Mouse (Mus musculus): ENCODE measurements around the gene Txndc17.
"Not testable (repeated sequence)": the region's sequence is repeated elsewhere in the genome, so short reads cannot be mapped to it uniquely, and the experiment has no call there.

The Txndc17 gene

DNA sequence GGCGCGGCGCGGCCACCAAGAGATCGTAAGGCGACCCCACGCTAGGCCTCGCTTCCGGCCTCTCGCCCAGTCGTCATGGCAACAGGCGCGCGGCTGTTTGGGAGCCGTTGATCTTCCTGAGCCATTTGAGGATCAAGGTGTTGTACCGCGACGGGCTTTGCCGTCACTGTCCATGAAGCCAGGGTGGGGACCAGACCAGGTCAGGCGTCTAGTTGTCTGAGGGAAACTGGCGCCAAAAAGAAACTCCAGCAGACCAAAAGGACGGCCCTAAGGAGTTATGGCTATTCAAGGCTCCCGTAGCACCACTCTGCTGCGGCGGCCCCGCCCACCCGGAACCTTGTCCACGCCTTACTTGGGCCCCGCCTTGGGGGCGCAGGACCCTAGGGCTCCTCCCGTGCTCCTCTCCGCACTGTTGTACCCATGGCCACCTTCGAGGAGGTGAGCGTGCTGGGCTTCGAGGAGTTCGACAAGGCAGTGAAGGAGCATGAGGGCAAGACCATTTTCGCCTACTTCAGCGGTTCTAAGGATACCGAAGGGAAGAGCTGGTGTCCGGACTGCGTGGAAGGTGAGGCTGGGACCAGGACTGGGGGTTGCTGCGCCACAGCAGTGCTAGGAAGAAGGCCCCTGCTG lies at the start of gene Txndc17, which contains the start of gene 4933427D14Rik:
Gene Txndc17 (plus strand): TSS at position 344 of the 630 bp plus-strand sequence.
Gene 4933427D14Rik (minus strand): TSS at position 256 of the 630 bp plus-strand sequence.
- DNase-seq (ENCODE audit: low read depth): peak; percentile 84

DNA sequence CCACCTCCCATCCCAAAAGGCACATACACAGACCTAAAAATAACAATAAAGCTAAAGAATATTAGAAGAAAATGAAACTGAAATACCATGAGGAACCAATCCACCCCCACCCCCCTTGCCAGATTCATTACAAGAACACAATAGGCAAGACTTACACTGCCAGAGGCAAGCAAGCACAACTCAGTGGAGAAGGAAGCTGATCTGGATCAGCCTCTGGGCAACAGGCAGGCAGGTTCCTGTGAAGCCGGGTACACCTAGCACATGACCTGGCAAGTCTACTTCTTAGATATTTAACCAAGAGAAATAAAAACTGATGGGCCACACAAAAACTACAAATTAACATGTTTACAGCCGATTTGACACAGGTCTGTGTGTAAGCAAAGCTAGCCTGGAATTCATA lies 44.1 kb upstream of the Txndc17 start:
- no peak for DNase-seq (ENCODE audit: low read depth)

- DNase-seq (ENCODE audit: low read depth): no peak
Observed at GRCm38 (mm10) chr11:72169871-72170270, 37.5 kb upstream of the Txndc17 start.

GRCm38 (mm10) chr11:72171906-72172305 lies 35.4 kb upstream of the Txndc17 start:
- not testable (repeated sequence) for DNase-seq (ENCODE audit: low read depth)

GRCm38 (mm10) chr11:72173506-72173905 lies 33.8 kb upstream of the Txndc17 start:
- no peak for DNase-seq (ENCODE audit: low read depth)

DNA sequence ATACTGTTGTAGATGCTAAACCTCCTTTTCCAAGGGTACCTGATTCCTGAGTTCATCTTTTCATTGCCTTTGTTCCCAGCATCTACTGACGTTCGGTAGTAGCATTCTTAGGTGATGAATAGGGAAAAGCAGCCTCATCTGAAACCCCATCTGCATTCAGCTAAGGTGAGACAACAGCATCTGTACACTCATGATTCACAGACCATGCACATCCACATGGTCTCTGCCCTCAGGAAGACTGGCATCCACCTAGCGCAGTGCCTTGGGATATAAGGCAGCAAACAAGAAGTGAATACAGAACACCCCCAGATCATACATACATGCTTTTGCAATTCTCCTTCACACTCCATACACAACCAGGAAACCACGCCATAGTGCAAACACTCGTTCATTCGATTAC lies 32.6 kb upstream of the Txndc17 start:
- no peak for DNase-seq (ENCODE audit: low read depth)

DNA sequence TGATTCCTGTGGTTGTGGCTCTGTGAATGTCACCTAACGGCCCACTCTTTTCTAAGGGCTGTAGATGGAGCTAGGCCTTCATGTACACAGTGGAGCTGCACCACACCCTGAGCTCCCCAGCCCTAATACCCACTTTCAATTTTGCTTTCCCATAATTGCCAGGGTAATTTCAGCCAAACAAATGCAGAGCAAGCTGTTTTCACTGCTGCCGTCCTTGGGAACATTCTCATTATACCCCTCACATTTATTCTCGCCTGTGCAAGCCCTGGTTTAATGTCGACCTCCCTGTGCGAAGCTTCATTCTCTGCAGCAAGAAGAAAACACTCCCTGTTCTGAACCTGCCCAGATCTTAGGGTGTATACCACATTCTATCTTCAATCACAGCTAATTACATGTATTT lies 31.4 kb upstream of the Txndc17 start:
- DNase-seq (ENCODE audit: low read depth): no peak

GRCm38 (mm10) chr11:72176553-72176952 lies 30.8 kb upstream of the Txndc17 start:
- no peak for DNase-seq (ENCODE audit: low read depth)

- DNase-seq (ENCODE audit: low read depth): no peak
Observed at GRCm38 (mm10) chr11:72180556-72180955, 26.8 kb upstream of the Txndc17 start.

DNA sequence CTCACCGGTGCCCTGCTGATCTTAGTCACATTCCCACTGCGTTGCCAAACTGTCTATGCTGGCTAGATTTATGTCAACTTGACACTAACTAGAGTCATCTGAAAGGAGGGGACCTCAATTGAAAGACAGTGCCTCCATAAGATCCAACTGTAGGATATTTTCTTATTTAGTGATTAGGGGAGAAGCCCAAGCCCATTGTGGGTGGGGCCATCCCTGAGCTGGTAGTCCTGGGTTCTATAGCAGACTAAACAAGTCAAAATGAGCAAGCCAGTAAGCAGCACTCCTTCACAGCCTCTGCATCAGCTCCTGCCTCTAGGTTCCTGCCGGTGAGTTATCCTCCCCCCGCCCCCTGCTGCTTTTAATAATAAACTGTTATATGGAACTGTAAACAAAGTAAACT lies 26.2 kb upstream of the Txndc17 start:
- no peak for DNase-seq (ENCODE audit: low read depth)

DNA sequence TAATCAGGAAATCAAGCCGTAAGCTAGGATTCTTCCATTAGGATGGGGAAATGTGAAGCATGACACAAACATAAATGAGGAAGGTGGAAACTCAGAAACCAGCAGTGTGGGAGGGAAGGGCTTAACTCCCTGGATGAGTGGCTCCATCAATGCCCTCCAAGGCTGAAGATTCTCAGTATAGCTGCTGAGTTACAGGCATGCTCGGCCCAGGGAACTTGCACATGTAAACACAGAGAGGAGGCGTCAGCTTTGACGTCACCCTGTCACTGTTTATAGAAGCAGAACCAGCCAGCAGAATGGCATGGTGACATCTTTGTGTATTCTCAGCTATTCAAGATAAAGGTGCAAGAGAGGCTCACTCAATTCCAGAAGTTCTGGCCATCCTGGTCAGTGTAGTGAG lies 23.1 kb upstream of the Txndc17 start:
- DNase-seq (ENCODE audit: low read depth): no peak

DNA sequence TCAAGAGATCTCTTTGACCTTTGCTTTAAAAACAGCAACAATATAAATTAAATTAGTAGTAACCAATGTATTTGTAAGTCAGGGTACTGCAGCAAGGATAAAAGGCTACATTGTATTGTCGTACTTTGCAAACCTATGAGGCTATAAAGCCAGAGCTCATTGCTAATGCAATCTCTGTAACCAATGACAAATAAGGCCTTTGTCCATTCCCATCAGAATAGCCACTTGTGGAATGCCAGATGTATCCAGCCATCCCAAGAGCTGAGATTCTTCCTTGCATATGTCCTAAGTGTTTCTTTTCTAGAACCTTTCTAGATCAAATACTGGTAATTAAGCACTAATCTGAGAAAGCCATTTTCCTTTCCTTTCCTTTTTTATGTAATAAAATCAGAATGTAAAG lies 16.5 kb upstream of the Txndc17 start:
- no peak for DNase-seq (ENCODE audit: low read depth)

DNA sequence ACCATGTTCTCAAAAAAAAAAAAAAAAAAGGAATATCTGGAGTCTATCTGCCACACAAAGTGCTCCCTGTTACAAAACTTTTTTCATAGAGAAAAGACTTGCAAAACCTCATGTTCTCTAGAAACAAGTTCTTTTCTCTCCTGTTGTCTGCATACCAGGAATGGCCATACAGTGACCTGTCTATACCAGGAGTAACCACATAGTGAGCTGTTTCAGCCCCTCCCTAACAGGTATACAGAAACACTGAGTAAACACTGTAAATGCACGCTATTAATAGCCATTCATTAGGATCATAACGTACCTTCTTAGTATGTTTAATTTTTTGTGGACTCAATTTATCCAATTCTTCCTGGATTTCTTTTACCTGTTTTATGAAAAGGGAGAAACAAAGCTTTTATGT lies 13.1 kb upstream of the Txndc17 start:
- no peak for DNase-seq (ENCODE audit: low read depth)

- peak; percentile 39 for DNase-seq (ENCODE audit: low read depth)
Observed at GRCm38 (mm10) chr11:72196506-72196905, 10.8 kb upstream of the Txndc17 start.

GRCm38 (mm10) chr11:72203440-72203839 lies 3.9 kb upstream of the Txndc17 start:
- DNase-seq (ENCODE audit: low read depth): no peak

GRCm38 (mm10) chr11:72205256-72205655 lies 2.1 kb upstream of the Txndc17 start:
- DNase-seq (ENCODE audit: low read depth): no peak

DNA sequence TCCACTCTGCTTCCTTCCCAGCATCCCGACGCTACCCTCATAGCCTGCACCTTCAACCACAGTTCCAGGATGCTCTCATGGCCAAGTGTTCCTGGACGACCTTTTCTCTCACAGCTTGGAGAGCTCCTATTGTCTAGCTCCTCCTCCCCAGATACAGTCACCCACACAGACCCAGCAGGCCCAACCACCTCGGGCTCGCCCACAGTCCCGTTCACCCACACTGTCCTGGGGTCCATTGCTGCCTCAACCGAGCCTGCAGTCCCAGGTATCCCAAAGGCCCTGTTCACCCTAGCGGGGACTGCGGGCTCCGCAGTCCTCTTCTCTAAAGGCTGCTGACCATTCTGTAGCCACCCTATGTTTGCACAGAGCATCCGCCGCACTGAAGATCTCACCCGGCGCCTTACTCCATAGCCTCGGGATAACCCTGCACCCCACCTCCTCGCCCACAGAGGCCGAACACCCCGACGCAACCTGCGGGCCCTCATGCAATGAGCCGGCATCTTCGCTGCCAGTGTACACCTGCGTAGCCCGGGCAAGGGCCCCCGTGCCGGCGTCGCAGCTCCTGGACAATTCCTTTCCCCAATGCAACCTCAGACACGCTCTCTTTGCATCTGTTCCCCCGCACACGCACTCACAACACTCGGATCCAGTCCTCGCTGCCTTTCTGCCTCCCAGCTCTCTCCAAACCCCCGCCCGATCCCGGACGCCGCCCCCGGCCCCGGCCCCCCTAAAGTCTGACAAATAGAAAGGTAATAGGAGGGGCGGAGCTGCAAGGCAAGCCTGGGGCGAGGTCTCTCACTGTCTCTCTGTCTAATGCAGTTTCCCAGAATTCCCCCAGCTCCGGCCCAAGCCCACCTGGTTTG lies 775 bp upstream of the Txndc17 start, which contains the start of gene Gm43951:
Gene Gm43951 (minus strand): TSS at position 500 of the 863 bp plus-strand sequence.
- DNase-seq (ENCODE audit: low read depth): peak; percentile 19

GRCm38 (mm10) chr11:72207834-72208377 lies 559 bp downstream of the Txndc17 start:
- DNase-seq (ENCODE audit: low read depth): peak; percentile 17

DNA sequence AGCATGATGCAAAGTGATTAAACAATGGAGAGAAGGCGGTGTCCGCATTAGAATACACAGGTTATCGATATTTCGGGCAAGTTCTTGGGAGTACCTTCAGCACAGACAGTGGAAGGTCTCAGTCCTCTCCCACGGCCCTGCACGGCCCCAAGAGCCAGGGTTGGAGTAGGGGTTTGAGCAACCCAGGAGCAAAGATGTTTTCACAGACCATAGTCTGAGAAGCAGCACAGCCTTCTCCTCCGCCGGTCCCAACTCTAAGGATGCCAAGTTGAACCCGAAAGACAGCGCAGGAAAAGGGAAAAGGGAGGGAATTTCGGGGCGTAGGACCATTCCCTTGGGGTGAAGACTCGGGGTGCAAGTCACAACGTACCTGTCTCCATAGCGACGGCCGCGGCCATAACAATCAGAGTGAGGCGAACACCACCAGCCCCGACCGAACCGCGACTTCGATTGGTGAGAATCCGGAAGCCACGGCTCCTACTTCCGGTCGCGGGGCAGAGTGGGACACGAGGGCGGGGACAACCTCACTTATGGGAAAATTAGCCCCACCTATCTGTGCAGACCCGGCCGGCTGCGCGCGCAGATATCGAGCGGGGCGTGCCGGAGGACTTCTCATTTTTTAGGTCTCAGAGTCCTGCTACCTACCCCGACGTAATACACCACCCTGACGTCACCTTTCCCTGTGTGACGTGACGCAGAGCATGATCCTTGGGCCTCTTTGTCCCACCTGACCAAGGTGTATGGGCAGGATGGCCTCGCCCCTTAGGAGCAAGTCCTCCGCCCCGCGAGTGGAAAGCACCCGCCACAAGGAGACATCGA lies 7.5 kb downstream of the Txndc17 start:
- DNase-seq (ENCODE audit: low read depth): peak; percentile 98

GRCm38 (mm10) chr11:72215410-72215797 lies 8.1 kb downstream of the Txndc17 start, which contains the start of gene Med31:
TSS of gene Med31 (minus strand) at chr11:72215592.
- peak; percentile 87 for DNase-seq (ENCODE audit: low read depth)

- DNase-seq (ENCODE audit: low read depth): no peak
Observed at GRCm38 (mm10) chr11:72217116-72217515, 9.8 kb downstream of the Txndc17 start.

GRCm38 (mm10) chr11:72221278-72221677 lies 13.9 kb downstream of the Txndc17 start:
- DNase-seq (ENCODE audit: low read depth): peak; percentile 89
